Mouse (Mus musculus) thymus, adult 2 months (tissue): ENCODE results near the gene Fgfr2. TPM values are rescaled to one million over a fixed set of nuclear protein-coding genes. Genes with fewer than 3 reads are reported as not detected.

Experiments used
- DNase-seq: peaks from one replicate; pipeline ENCODE4 v3.0.0; 2021
- H3K27ac ChIP-seq: fragments of 200-500 bp; 2 replicates; pipeline ENCODE4 v1.5.1; 2012; ENCODE audit warnings: low read length, control low read depth; ENCODE audit not compliant: control insufficient read depth, insufficient read depth
- H3K27me3 ChIP-seq: fragments of 200-500 bp; 2 replicates; pipeline ENCODE4 v1.6.1; 2012; ENCODE audit warnings: mild to moderate bottlenecking, low read length, moderate library complexity, mixed read lengths; ENCODE audit not compliant: control insufficient read depth, insufficient read depth
- H3K36me3 ChIP-seq: fragments of 200-500 bp; 2 replicates; pipeline ENCODE4 v1.6.1; 2012; ENCODE audit warnings: mild to moderate bottlenecking, low read length, moderate library complexity; ENCODE audit not compliant: control insufficient read depth, insufficient read depth
- H3K4me1 ChIP-seq: fragments of 200-500 bp; replicated peaks from 2 replicates; pipeline ENCODE4 v1.6.1; 2012; ENCODE audit warnings: low read length; ENCODE audit not compliant: control insufficient read depth, insufficient read depth
- H3K4me3 ChIP-seq: fragments of 200-500 bp; 2 replicates; pipeline ENCODE4 v1.5.1; 2012; ENCODE audit warnings: mild to moderate bottlenecking, low read length, control low read depth, moderate library complexity; ENCODE audit not compliant: control insufficient read depth, insufficient read depth
- CTCF ChIP-seq: fragments of 200-500 bp; IDR thresholded peaks from 2 replicates; pipeline ENCODE4 v1.5.1; 2012; ENCODE audit warnings: mild to moderate bottlenecking, control low read depth, low read length, moderate library complexity, borderline replicate concordance; ENCODE audit not compliant: control insufficient read depth, poor library complexity, insufficient read depth; ENCODE audit errors: extremely low read depth
- POLR2A ChIP-seq: fragments of 200-500 bp; IDR thresholded peaks from 2 replicates; pipeline ENCODE4 v1.6.1; 2012; ENCODE audit warnings: mild to moderate bottlenecking, low read length, control low read depth, moderate library complexity; ENCODE audit not compliant: control insufficient read depth, poor library complexity, insufficient read depth; ENCODE audit errors: extremely low read depth
- WGBS: fragments of 180-500 bp; shearing (Covaris S2); methylation state at CpG from one replicate; pipeline ENCODE4 v1.1.7; 2018; 5-methylcytosine and 5-hydroxymethylcytosine counted together
- polyA plus RNA-seq: library from polyadenylated mRNA; depleted of rRNA; stranded (reverse); fragments of >200 nt; gene quantifications from 2 replicates; pipeline ENCODE4 v1.2.3, GENCODE M21; 2012

Fgfr2 gene
- polyA plus RNA-seq, 1 experiment = 12.1 TPM

GRCm38 (mm10) chr7:132026671-132027070 is 1096.5 kb downstream of the Fgfr2 start:
- DNase-seq = no peak
- no peaks in the 10 kb centered on the region for H3K27me3 ChIP-seq
- H3K4me1 ChIP-seq = no peaks in the 10 kb centered on the region
- TF ChIP-seq CTCF = no peak
- no peak for TF ChIP-seq POLR2A
- H3K27ac ChIP-seq = no peak overlapping the region
- H3K4me3 ChIP-seq = no peak overlapping the region
- 77% methylated on average over 6 of the region's 6 CpGs for WGBS
- H3K36me3 ChIP-seq = no peaks in the 10 kb centered on the region

DNA sequence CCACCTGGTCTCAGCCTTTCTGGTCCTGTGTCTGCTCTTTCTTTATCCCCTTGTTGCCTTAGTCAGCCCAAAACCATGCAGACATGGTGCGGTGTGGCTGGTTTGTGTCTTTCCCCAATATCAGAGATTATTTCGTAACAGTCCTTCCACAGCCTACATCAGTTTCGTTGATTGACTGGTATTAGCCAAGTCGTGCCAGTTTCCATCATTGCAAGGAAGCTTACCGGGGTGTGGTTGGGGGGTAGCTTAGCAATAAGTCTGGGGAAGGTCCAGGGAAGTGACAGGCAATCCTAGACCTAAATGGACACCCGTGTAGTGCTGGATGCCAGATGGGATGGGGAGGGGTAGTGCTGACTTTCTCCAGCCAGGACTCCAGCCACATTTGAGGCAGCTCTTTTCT is 1097.6 kb downstream of the Fgfr2 start:
- TF ChIP-seq CTCF = no peak
- TF ChIP-seq POLR2A = no peak
- Histone ChIP-seq H3K27me3 (no peaks in the 10 kb centered on the region), H3K4me3 (no peak overlapping the region), H3K4me1 (no peaks in the 10 kb centered on the region), H3K27ac (no peak overlapping the region), H3K36me3 (no peaks in the 10 kb centered on the region)
- WGBS = 74% methylated on average over 6 of the region's 6 CpGs
- no peak for DNase-seq

DNA sequence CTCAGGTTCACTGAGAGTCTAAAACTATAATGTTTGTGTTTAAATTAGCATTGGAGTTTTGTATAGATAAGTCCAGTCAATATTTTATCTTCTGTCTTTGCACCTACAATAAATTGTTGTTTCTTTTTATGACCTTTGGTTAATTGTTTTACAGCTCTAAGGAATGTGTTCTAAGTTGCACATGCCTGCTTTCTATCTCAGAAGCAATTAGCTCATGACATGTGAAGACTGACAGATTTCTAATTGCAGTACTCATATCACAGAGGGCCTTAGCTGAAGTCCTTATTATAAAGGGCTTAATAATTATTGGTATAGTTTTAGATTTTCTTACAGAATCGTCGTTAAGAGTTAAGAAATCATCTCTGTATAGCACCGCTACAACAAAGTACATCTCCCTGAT is 1107.2 kb downstream of the Fgfr2 start:
- H3K27ac ChIP-seq = no peak overlapping the region
- no peak overlapping the region for H3K4me3 ChIP-seq
- no peak for DNase-seq
- H3K36me3 ChIP-seq = no peaks in the 10 kb centered on the region
- 79% methylated on average over 3 of the region's 3 CpGs for WGBS
- H3K27me3 ChIP-seq = no peaks in the 10 kb centered on the region
- no peaks in the 10 kb centered on the region for H3K4me1 ChIP-seq
- TF ChIP-seq POLR2A (no peak), CTCF (no peak)

DNA sequence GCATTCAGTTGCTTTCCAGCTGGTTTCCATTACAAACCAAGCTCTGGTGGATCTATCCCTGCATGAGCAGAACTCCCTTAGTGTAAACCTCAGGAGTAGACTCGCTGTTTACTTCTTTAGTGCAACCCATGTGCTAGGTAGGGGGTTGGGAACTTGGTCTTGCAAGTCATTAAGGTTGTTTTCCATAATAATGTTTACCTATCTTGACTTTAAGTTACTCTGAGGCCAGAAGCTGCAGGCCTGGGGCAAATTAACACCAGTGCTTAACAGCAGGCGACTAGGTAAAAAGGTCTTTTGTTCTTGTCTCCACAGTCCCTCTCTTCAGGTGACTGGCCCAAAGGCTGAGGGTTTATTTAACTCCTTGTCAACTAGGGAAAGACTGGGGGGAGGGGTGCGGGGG is 1108.0 kb downstream of the Fgfr2 start:
- WGBS = 33% methylated on average over 3 of the region's 3 CpGs
- DNase-seq = no peak
- Histone ChIP-seq H3K4me1 (no peaks in the 10 kb centered on the region), H3K27me3 (no peaks in the 10 kb centered on the region), H3K27ac (no peak overlapping the region), H3K4me3 (no peak overlapping the region), H3K36me3 (no peaks in the 10 kb centered on the region)
- TF ChIP-seq POLR2A = no peak
- no peak for TF ChIP-seq CTCF

DNA sequence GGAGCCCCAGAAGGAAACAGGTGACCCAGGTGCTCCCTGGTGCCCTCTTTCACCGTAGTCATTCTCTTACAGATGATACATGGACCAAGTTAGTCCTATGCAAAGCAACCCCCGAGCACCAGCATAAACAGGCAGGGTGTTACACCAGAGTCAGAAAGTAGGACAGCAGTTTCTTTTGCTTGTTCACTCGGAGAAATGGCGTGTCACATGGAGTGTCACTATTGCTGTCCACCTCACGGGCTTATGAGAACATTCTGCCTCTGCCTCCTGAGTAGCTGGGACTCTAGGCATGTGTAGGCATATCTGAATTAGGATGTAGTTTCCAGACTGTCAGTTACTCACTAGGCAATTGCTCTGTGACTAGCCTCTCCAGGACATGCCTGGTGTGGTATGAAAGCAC is 1109.2 kb downstream of the Fgfr2 start:
- no peak overlapping the region for H3K4me3 ChIP-seq
- DNase-seq = no peak
- H3K27ac ChIP-seq = no peak overlapping the region
- no peaks in the 10 kb centered on the region for H3K36me3 ChIP-seq
- TF ChIP-seq POLR2A = no peak
- no peak for TF ChIP-seq CTCF
- WGBS = 80% methylated on average over 5 of the region's 5 CpGs
- no peaks in the 10 kb centered on the region for H3K27me3 ChIP-seq
- H3K4me1 ChIP-seq = no peaks in the 10 kb centered on the region

- DNase-seq = no peak
- H3K4me1 ChIP-seq = no peaks in the 10 kb centered on the region
- H3K27ac ChIP-seq = no peak overlapping the region
- no peaks in the 10 kb centered on the region for H3K36me3 ChIP-seq
- 29% methylated on average over 1 of the region's 1 CpGs for WGBS
- H3K4me3 ChIP-seq = no peak overlapping the region
- H3K27me3 ChIP-seq = no peaks in the 10 kb centered on the region
- TF ChIP-seq POLR2A (no peak), CTCF (no peak)
Measured at GRCm38 (mm10) chr7:132012969-132013679, 1110.0 kb downstream of the Fgfr2 start.

DNA sequence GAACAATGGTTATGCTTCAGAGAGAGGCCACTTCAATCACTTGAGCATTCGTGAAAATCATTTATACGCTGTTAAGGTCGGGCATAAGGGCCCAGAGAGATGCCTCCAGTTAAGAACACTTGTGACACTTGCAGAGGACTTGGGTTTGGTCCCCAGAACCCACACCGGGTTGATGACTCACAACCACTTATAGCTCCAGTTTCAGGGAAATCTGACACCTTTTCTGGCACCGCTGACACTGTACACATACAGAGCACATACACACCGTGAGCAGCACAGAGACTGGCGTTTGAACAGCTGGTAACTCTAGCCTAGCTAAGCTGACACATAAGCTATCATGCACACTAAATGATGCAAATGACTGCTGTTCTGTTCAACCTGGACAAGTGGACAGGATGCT is 1114.1 kb downstream of the Fgfr2 start:
- no peak overlapping the region for H3K4me3 ChIP-seq
- no peak for DNase-seq
- H3K36me3 ChIP-seq = no peaks in the 10 kb centered on the region
- no peak overlapping the region for H3K27ac ChIP-seq
- no peaks in the 10 kb centered on the region for H3K4me1 ChIP-seq
- H3K27me3 ChIP-seq = no peaks in the 10 kb centered on the region
- TF ChIP-seq CTCF (no peak), POLR2A (no peak)
- WGBS = 86% methylated on average over 7 of the region's 7 CpGs
